Mouse (Mus musculus) 416B (cell line): ENCODE results near the gene Pex13.
A peak's percentile ranks its signal among the peaks of the same experiment; 100 is the strongest.

ENCODE experiments used
- DNase-seq: peaks from one replicate; pipeline ENCODE4 v3.0.0; 2011; ENCODE audit warnings: low read depth

Gene Pex13

DNA sequence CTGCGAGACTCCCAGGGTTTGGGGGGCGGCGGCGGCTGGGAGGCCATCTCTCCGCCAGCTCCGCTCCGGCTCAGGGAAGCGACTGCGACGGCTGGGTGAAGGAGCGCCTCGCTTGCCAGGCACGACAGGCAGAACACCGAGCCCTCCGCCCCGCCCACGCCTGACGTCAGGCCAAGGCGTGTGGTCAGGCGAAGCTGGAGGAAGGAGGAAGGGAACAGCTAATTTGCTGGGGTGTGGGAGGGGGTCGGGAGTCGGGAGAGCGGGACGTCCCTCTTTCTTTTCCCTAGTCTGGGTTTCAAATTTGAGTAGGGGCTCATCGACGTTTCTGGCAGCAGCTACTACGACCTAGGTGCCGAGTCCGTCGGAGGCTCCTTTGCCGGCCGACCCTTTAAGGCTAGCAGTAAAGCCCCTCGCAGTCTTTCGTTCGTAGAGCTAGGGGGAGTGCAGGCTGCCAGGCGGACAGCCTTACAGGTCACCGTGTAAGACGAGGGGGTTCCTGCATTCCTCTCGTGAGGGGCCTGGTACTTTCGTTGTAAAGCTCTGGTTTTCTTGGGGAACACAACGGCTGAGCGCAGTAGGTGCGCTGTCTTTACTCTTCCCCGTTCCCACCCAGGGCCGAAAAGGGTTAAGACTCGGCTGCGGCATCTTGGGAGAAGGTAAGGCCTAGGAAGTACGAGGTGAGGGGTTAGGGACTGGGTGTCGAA is at the start of gene Pex13:
Gene Pex13, minus strand, starts transcription at position 162 of the 704 bp plus-strand sequence.
- DNase-seq = peak; percentile 96

DNA sequence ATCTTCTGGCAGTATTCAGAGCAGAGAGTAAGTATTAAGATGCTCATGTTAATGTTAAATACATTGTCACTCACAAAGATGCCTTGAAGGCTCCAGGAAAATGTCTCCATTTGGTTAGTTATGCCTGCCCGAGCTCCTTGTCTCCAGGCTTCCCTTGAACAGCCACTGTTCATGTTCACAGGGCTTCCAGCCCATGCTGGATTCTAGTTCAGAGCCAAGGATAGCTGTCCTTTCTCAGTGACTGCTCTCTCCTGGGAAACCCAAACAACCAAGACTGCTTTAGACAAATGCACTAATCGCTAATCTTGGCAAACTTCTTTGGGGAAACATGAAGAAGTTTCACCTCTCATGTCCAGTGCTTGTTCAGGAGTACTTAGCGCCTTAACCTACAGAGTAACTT is 46.5 kb upstream of the Pex13 start:
- no peak for DNase-seq

DNA sequence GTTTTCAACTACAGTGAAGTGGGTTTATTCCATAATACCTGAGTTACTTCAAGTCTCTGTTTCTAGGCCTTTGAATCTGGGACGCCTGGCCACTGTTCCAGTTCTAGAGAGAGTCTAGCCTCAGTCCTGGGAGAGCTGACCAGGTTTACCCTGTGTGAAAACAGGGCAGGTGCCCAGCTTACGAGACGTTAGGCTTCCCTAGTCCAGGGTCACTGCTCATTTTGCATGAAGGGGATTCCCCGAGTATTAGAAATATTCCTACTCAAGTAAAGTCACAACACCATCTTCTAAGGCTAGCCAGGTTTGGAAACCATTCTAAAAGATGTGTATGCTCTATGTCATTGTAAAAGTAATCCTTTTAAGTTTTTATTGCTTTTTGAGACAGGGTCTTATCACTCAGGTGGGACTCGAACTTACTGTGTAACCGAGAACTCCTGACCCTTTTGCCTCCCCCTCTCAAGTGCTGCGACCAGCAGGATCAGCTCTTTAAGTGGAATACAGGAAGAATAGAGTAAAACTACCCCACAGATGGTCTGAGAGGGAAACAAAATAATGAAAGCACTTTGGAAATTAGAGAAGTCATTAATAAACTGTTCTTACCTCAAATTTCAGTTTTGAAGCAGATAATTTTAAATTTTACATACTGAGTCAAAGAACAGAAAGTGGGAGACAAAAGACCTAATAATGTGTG is 39.0 kb upstream of the Pex13 start:
- no peak for DNase-seq

GRCm38 (mm10) chr11:23701831-23702230 is 36.1 kb upstream of the Pex13 start:
- DNase-seq = no peak

GRCm38 (mm10) chr11:23699414-23700095 is 33.8 kb upstream of the Pex13 start:
- peak; percentile 23 for DNase-seq

DNA sequence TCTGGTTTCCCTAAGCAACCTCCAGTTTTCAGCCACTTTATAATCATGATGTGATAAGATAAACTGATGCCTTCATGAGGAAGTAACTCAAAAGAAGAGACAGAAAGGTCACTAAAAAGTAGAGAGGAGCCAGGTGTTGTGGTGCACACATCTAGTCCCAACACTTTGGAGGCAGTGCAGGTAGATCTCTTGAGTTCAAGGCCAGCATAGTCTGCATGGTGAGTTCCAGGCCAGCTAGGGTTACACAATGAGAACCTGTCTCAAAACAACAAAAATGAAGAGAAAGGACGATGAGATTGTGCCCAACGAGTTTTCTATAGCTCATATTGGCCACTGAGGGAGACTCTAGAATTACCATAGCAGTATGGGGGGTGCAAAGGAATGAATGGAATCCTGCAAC is 32.8 kb upstream of the Pex13 start:
- DNase-seq = no peak

GRCm38 (mm10) chr11:23695847-23696246 is 30.1 kb upstream of the Pex13 start:
- DNase-seq = peak; percentile 44

DNA sequence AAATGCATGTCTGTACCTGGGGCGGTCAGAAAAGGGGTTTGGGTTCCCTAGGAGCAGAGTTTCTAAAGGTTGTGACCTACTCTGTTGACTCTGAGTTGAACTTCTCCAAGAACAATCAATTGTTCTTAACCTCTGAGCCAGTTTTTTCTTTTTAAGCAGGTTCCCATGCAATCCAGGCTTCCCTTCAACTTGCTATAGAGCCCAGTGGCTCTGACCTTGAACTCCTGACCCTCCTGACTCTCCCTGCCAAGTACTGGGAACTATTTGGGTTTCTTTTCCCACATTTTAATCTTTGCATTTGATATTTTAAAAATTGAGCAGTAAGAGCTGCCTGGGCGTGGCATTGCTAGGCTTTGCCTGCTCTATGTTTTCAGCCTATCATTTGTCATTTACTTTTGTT is 27.5 kb upstream of the Pex13 start:
- no peak for DNase-seq

DNA sequence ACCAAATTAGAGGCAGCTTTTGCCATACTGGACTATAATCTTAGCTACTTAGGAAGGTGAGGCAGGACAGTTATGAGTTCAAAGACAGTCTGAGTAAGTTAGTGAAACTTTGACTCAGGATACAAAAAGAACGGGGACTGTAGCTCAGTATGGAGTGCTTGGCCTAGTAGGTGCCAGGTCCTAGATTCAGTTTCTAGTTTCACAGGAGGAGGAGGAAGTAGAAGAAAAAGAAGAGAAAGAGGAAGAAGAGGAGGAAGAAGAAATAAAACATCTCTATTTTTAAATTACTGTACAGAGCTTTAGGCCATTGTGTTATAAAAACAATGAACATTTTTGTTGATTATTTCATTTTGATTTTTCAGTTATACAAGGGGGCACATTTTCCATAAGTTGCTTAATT is 22.3 kb upstream of the Pex13 start:
- no peak for DNase-seq

DNA sequence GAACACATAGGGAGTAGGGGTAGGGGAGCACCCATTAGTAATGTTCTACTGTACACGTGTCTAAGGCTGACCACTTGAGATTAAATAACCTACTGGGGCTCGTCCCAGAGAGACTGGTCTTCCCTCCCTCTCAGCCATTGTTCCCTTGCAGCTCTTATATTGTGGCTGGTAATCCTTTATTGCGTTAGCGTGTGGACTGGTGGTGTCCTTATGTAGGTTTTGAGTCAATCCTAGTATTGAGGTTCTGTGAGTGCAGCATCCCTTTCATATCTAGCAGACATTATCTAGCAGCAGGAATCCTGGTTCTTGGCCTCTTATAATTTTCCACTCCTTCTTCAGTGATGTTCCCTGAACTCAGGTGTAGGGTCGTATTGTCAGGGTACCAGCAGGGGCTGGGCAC is 20.9 kb upstream of the Pex13 start:
- DNase-seq = no peak

GRCm38 (mm10) chr11:23682561-23682960 is 16.8 kb upstream of the Pex13 start:
- no peak for DNase-seq

DNA sequence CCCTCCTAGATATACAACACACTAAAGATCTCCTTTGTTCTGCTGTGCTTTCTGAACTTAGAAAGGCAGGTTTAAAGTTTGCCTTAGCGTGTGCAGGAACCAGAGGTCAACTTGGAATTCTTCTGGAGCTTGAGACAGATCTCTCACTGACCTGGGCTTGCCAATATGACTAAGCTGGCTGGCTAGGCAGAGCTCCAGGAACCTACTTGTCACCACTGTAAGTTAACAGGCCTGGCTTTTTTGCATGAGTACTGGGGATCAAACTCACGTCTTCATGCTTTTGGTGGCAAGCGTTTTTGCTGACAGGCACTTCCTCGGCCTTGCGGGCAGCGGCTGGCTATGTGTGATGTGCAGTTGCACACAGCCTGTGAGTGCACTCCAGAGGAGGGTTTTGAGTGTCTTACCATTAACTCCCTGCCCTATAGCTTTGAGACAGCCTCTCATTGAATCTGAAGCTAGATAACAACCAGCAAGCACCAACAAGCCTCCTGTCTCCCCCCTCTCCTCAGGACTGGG is 14.7 kb upstream of the Pex13 start:
- DNase-seq = no peak

- DNase-seq = peak; percentile 88
Measured at GRCm38 (mm10) chr11:23679044-23679642, 13.4 kb upstream of the Pex13 start.

DNA sequence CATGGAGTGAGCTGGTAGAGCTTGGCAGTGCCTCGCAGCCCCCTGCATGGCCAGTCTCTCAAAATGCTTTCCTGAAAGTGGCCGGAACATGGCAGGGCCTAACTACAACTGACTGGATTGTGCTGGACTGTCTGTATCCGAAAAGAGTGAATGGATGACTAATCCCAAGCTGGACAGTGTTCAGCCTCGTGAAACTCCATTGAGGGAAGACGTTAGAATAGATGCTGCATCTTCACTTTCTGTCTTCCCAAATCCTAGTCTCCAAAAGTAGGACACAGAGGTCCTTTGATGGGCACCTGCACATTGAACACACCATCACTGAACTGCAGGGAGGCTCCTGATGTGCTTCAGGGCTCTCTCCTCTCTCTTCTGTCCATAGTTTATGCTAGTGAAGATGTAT is 10.3 kb upstream of the Pex13 start:
- no peak for DNase-seq

GRCm38 (mm10) chr11:23672256-23672749 is 6.5 kb upstream of the Pex13 start:
- no peak for DNase-seq

DNA sequence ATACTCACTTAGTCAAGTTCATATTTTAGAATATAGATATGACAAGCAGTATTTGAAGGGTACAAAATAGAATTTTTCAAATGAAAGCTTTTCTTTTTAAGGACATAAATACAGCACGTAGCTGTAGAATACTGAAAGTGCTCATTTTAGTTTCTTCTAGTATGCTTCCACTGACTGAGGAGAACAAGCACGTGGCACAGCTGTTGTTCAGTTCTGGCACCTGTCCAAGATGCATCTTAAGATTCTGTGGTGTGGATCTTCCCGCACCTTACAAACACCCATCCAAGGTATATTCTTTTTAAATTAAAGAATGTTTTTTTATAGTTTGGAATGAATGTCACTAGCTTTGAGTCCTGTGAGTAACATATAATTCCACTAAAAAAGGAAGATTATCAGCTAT is 1.4 kb upstream of the Pex13 start:
- peak; percentile 76 for DNase-seq

DNA sequence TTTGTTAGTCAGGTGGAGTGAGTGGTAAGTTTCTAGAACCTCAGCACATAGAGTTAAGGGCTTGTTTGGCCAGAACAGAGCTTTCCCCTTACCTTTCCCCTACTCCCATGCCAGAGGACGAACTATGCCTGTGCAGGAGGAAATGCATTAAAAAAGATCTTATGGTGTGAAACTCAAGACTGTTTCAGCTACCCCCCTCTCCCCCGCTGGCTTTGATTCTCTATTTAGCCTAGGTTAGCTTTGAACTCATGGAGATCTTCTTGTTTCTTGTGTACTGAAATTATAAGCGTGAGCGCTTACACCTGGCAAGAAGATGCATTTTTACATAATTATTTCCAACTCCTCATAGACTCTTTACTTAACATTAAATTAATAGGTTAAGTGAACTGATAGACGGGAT is 767 bp upstream of the Pex13 start:
- no peak for DNase-seq

GRCm38 (mm10) chr11:23665311-23665786 is 410 bp downstream of the Pex13 start, which contains the start of gene Pus10:
Pus10 (plus strand) TSS chr11:23665674.
- DNase-seq = no peak

GRCm38 (mm10) chr11:23664232-23664631 is 1.5 kb downstream of the Pex13 start:
- DNase-seq = peak; percentile 34

GRCm38 (mm10) chr11:23657791-23658190 is 8.0 kb downstream of the Pex13 start:
- DNase-seq = peak; percentile 58

GRCm38 (mm10) chr11:23653666-23654065 is 12.1 kb downstream of the Pex13 start:
- no peak for DNase-seq

DNA sequence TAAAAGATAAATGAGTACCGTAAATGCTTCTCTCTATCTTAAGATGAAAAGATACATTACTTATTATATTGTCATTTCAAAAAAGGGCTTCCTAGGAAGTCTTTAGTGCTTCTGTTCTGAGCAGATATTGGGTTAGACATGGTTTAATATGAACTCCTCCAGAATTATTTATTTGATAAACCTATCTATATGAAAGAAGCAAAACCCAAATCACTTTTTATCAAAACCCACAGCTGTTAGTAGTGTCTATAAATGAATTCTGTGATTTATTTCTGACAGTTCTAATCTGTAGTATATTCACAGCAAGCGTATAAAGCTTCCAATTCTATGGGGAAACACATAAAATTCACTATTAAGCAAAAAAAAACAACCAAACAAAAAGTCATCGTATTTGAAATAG is 17.9 kb downstream of the Pex13 start:
- no peak for DNase-seq
